Mouse (Mus musculus) heart, embryonic 14.5 days (tissue): Measurements from ENCODE around the gene Icam4. TPM values are rescaled to one million over a fixed set of nuclear protein-coding genes. Genes with fewer than 3 reads are reported as not detected.
A peak's percentile ranks its signal among the peaks of the same experiment; 100 is the strongest.
"Not testable (repeated sequence)": the region's sequence is repeated elsewhere in the genome, so short reads cannot be mapped to it uniquely, and the experiment has no call there.

Experiments used
- ATAC-seq: fragments of 200-750 bp; cut with Nextera tagmentation; 2 replicates; pipeline ENCODE4 v1.8.0; 2017; ENCODE audit warnings: low read depth, moderate TSS enrichment; ENCODE audit not compliant: insufficient number of reproducible peaks, insufficient read depth, low FRiP score
- H3K27ac ChIP-seq, 2 experiments: fragments of 200-500 bp in 1 of 2; fragments of 300-500 bp in 1 of 2; sonication (generic) in 1 of 2; replicated peaks in 1 of 2; 2 replicates each; pipeline ENCODE4 v1.5.1; 2012 to 2014; ENCODE audit warnings: low read depth in 2 of 2, low read length in 2 of 2, control low read depth in 1 of 2, mild to moderate bottlenecking in 1 of 2, mixed read lengths in 1 of 2; ENCODE audit not compliant: control insufficient read depth in 1 of 2, insufficient read depth in 1 of 2
- H3K27me3 ChIP-seq: fragments of 300-500 bp; sonication (generic); 2 replicates; pipeline ENCODE4 v1.6.1; 2014; ENCODE audit warnings: mild to moderate bottlenecking, low read length, control low read depth; ENCODE audit not compliant: control insufficient read depth, insufficient read depth
- H3K36me3 ChIP-seq: fragments of 300-500 bp; sonication (generic); 2 replicates; pipeline ENCODE4 v1.6.1; 2014; ENCODE audit warnings: mild to moderate bottlenecking, control low read depth, low read length, mixed read lengths; ENCODE audit not compliant: control insufficient read depth, insufficient read depth
- H3K4me1 ChIP-seq, 2 experiments: fragments of 200-500 bp in 1 of 2; fragments of 300-500 bp in 1 of 2; sonication (generic) in 1 of 2; 2 replicates each; pipeline ENCODE4 v1.6.1; 2012 to 2014; ENCODE audit warnings: low read length in 2 of 2, control low read depth in 1 of 2, mixed read lengths in 1 of 2; ENCODE audit not compliant: control insufficient read depth in 2 of 2, insufficient read depth in 2 of 2
- H3K4me2 ChIP-seq: fragments of 300-500 bp; sonication (generic); 2 replicates; pipeline ENCODE4 v1.6.1; 2014; ENCODE audit warnings: mild to moderate bottlenecking, low read length
- H3K4me3 ChIP-seq, 2 experiments: fragments of 200-500 bp in 1 of 2; fragments of 300-500 bp in 1 of 2; sonication (generic) in 1 of 2; 2 replicates each; pipeline ENCODE4 v1.5.1; 2012 to 2014; ENCODE audit warnings: low read length in 2 of 2, mild to moderate bottlenecking in 2 of 2, control low read depth in 1 of 2, low read depth in 1 of 2, moderate library complexity in 1 of 2; ENCODE audit not compliant: control insufficient read depth in 1 of 2, insufficient read depth in 1 of 2
- H3K9ac ChIP-seq: fragments of 300-500 bp; sonication (generic); 2 replicates; pipeline ENCODE4 v1.6.1; 2014; ENCODE audit warnings: mild to moderate bottlenecking, low read length
- H3K9me3 ChIP-seq: fragments of 300-500 bp; sonication (generic); 2 replicates; pipeline ENCODE4 v1.6.1; 2016; ENCODE audit warnings: low read length, control low read depth; ENCODE audit not compliant: control insufficient read depth
- WGBS: fragments of 180-500 bp; shearing (Covaris S2); extraction: QIAGEN DNeasy Blood & Tissue Kit; methylation state at CpG from one replicate; pipeline ENCODE4 v1.1.7; 2014; 5-methylcytosine and 5-hydroxymethylcytosine counted together
- polyA plus RNA-seq: library from polyadenylated mRNA; unstranded; fragments of >200 nt; fragmentation: Nextera tagmentation; extraction: Ambion mirVana; gene quantifications from 2 replicates; pipeline ENCODE4 v1.2.1, GENCODE M21; 2014

Gene Icam4
- polyA plus RNA-seq, 1 experiment from 2014 or later = 1.3 TPM

GRCm38 (mm10) chr9:20991587-20991986, 37.6 kb upstream of the Icam4 start:
- H3K36me3 ChIP-seq = no peaks in the 10 kb centered on the region
- WGBS = 89% methylated on average over 4 of the region's 4 CpGs
- H3K4me3 ChIP-seq = no peak overlapping the region
- no peak overlapping the region for H3K27ac ChIP-seq
- H3K9ac ChIP-seq = no peak overlapping the region
- ATAC-seq = no peak
- no peak overlapping the region for H3K4me2 ChIP-seq
- H3K9me3 ChIP-seq = no peaks in the 10 kb centered on the region
- H3K4me1 ChIP-seq = peaks cover 6% of the 10 kb centered on the region in 2 experiments
- H3K27me3 ChIP-seq = 0 out of 2 replicates have a peak, but pooled peaks cover 4% of the 10 kb centered on the region

DNA sequence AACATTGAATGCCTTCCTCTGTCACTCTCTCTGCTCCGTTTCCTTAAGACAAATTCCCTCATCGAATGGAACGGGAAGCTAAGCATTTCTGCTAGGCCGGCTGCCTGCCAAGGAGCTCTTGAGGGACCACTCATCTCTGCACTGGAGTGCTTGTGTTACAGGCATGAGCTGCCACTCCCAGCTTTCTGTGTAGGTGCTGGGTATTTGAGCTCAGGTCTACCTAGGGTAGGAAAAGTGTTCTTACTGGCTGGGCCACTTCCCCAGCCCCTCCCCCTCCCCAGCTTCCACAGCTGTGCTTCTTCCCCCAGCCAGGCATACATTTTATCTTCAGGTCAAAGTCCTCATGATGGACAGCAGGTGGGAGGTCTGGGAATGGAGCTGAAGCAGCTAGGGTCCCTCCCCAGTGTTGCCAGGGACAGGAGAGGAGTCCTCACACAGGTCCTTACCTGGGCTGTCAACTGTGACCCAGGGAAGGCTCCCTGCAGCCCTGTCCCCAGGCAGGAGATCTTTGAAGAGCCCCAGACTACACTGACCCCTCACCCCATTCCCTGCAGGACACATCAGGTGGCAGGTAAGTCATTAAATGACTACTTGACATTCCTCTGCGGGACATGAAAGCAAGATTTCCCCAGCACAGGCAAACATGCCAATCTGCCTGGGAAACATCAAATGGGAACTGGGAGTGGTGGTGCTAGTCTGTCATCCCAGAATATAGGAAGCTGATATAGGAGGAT, 35.8 kb upstream of the Icam4 start:
- H3K27me3 ChIP-seq = 0 out of 2 replicates have a peak, but pooled peaks cover 2% of the 10 kb centered on the region
- no peaks in the 10 kb centered on the region for H3K9me3 ChIP-seq
- H3K36me3 ChIP-seq = no peaks in the 10 kb centered on the region
- H3K4me1 ChIP-seq = peaks cover 6% of the 10 kb centered on the region in 2 experiments
- no peak overlapping the region for H3K9ac ChIP-seq
- no peak overlapping the region for H3K27ac ChIP-seq
- no peak for ATAC-seq
- H3K4me2 ChIP-seq = no peak overlapping the region
- WGBS = 53% methylated on average over 5 of the region's 5 CpGs
- H3K4me3 ChIP-seq = no peak overlapping the region

DNA sequence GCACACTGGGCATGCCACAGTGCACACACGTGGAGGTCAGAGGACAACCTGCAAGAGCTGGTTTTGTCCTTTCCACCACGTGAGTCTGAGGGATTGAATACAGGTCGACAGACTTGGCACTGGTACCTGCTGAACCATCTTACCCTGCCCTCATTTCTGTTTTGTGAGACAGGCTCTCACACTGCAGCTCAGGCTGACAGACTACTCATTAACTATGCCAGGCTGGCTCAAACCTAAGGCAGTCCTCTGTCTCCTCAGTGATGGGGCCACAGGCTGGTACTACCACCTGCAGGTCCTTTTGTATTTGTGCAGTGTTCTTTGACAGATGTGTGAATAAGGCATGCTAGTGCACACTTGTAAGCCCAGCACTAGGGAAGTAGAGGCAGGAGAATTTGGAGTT, 34.1 kb upstream of the Icam4 start:
- Histone ChIP-seq H3K4me2 (no peak overlapping the region), H3K9ac (no peak overlapping the region), H3K27ac (no peak overlapping the region), H3K4me1 (peaks cover 6% of the 10 kb centered on the region in 2 experiments), H3K4me3 (no peak overlapping the region), H3K9me3 (no peaks in the 10 kb centered on the region), H3K36me3 (no peaks in the 10 kb centered on the region), H3K27me3 (no peaks in the 10 kb centered on the region)
- ATAC-seq = no peak
- 64% methylated on average over 3 of the region's 3 CpGs for WGBS

GRCm38 (mm10) chr9:20997065-20997464, 32.1 kb upstream of the Icam4 start:
- no peak overlapping the region for H3K9ac ChIP-seq
- no peak overlapping the region for H3K27ac ChIP-seq
- 82% methylated on average over 8 of the region's 8 CpGs for WGBS
- H3K9me3 ChIP-seq = no peaks in the 10 kb centered on the region
- no peak for ATAC-seq
- H3K27me3 ChIP-seq = no peaks in the 10 kb centered on the region
- H3K4me2 ChIP-seq = no peak overlapping the region
- H3K4me3 ChIP-seq = no peak overlapping the region
- H3K36me3 ChIP-seq = no peaks in the 10 kb centered on the region
- H3K4me1 ChIP-seq = no peaks in the 10 kb centered on the region; a peak in 1 of 4 replicates

GRCm38 (mm10) chr9:20998337-20998736, 30.8 kb upstream of the Icam4 start:
- not testable (repeated sequence) for H3K4me1 ChIP-seq, H3K36me3 ChIP-seq, H3K4me2 ChIP-seq, H3K9ac ChIP-seq, H3K27ac ChIP-seq, H3K9me3 ChIP-seq, H3K4me3 ChIP-seq, ATAC-seq, H3K27me3 ChIP-seq
- 67% methylated on average over 1 of the region's 1 CpGs for WGBS

DNA sequence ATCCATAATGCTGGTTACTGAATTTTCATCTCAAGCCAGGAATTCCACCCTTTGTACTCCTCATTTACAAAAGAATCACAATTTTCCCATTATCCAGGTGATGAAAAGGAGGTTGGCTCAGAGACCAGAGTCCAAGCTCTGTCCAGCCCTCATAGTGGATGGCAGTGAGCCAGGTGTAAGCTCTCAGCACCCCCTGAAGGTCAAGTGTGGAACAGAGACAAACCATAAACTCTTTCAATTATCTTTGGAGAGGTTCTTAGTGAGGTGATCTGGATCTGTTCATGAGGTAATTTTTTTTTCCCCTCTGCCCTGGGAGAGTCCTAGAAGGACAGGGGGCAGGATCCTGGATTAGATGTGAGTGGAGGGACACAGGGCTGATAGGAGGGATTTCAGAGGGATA, 28.4 kb upstream of the Icam4 start:
- peaks cover 3 to 6% of the 10 kb centered on the region in 2 experiments; a peak in 2 of 4 replicates for H3K4me1 ChIP-seq
- no peak overlapping the region for H3K27ac ChIP-seq
- H3K27me3 ChIP-seq = no peaks in the 10 kb centered on the region
- H3K9me3 ChIP-seq = no peaks in the 10 kb centered on the region
- no peak overlapping the region for H3K4me3 ChIP-seq
- H3K36me3 ChIP-seq = peaks cover 16% of the 10 kb centered on the region
- H3K4me2 ChIP-seq = no peak overlapping the region
- ATAC-seq = no peak
- no peak overlapping the region for H3K9ac ChIP-seq

GRCm38 (mm10) chr9:21001651-21002200, 27.4 kb upstream of the Icam4 start:
- Histone ChIP-seq H3K4me3 (no peak overlapping the region), H3K4me2 (no peak overlapping the region), H3K9ac (peak overlapping the region; percentile 11; the same call in 1 of the 2 replicates), H3K36me3 (peaks cover 26% of the 10 kb centered on the region), H3K4me1 (peaks cover 3 to 6% of the 10 kb centered on the region in 2 experiments; a peak in 2 of 4 replicates), H3K9me3 (no peaks in the 10 kb centered on the region), H3K27ac (no peak overlapping the region), H3K27me3 (no peaks in the 10 kb centered on the region)
- WGBS = 63% methylated on average over 6 of the region's 6 CpGs
- no peak for ATAC-seq
